Mouse (Mus musculus): ENCODE measurements at regions not wholly inside any gene's neighbourhood (a gene's known extent, or its start where the extent isn't known, plus 50 kb on each side); places are given as distances from the start of the nearest gene placed in this dataset.

DNA sequence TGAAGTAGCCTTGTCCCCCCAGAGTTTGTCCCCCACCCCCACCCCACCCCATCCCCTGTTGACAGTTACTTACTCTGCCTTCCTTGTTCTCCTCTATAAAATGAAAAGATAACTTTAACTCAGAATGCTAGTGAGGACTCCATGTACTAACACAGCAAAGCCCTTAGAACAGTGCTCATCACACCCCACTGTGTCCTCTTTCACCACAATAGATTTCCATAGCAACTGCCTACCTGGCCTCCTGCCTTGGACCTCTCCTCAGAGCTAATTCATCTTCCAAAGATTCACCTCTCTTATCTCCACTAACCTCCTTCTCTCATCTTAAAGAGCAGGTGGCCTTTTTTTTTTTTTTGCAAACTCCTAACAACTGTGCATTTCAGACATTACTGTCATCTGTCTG, 204.0 kb upstream of the G2e3 start:
- no peak for TF ChIP-seq CTCF (IDR thresholded peaks at IDR 0.05; ENCODE audit: borderline replicate concordance, extremely low read depth, insufficient read depth, insufficient read length)
- no peak for TF ChIP-seq POLR2A (IDR thresholded peaks at IDR 0.05; ENCODE audit: borderline replicate concordance, extremely low read depth, insufficient read depth, insufficient read length, poor library complexity, severe bottlenecking)

Measured in brain, embryonic 14.5 days (tissue).